Mouse (Mus musculus) urinary bladder, adult 2 months (tissue): ENCODE measurements around the gene Olfr1048. TPM values are rescaled to one million over a fixed set of nuclear protein-coding genes. Genes with fewer than 3 reads are reported as not detected.
"Not testable (repeated sequence)": the region's sequence is repeated elsewhere in the genome, so short reads cannot be mapped to it uniquely, and the experiment has no call there.

ENCODE experiments used
- DNase-seq: peaks from one replicate; pipeline ENCODE4 v3.0.0; 2022; ENCODE audit warnings: low spot score
- polyA plus RNA-seq: library from polyadenylated mRNA; depleted of rRNA; stranded (reverse); fragments of >200 nt; gene quantifications from 2 replicates; pipeline ENCODE4 v1.2.3, GENCODE M21; 2012; rRNA removed

Olfr1048 gene
- not detected in 2 replicates for polyA plus RNA-seq

DNA sequence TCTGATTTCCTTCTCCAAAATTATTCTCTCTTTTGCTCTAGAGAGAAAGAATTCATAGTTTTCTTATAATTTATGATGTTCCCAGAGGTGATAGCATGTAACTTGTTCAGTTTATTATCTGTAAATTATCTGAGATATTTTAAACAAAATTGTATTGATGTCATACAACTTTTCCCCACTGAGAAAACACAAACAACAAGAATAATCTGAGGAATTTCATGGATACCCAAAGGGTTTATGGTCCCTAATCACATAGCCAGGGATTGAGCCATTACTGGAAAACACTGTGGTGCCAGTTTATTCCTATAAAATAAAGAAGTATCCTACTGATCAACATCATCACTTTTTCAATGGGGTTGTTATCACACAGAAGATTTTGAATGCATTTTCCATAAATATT, at the start of gene Olfr1048:
Olfr1048 (minus strand) TSS at position 101 of the 400 bp plus-strand sequence.
- DNase-seq, result no peak

GRCm38 (mm10) chr2:86278988-86279387, 38.9 kb upstream of the Olfr1048 start, which contains the start of gene Olfr1051:
Olfr1051 (minus strand) TSS chr2:86279088.
- DNase-seq, result not testable (repeated sequence)

- DNase-seq, result not testable (repeated sequence)
Observed at GRCm38 (mm10) chr2:86258228-86258627, 18.1 kb upstream of the Olfr1048 start, which contains the start of gene Olfr1049. Olfr1049 (minus strand) TSS chr2:86258328.

- DNase-seq, result no peak
Observed at GRCm38 (mm10) chr2:86231301-86231700, 8.8 kb downstream of the Olfr1048 start, which contains the start of gene Olfr1047. Olfr1047 (minus strand) TSS chr2:86231401.

GRCm38 (mm10) chr2:86219214-86219613, 20.9 kb downstream of the Olfr1048 start, which contains the start of gene Olfr1046:
Olfr1046 (minus strand) TSS chr2:86219314.
- no peak for DNase-seq

GRCm38 (mm10) chr2:86202909-86203308, 37.2 kb downstream of the Olfr1048 start, which contains the start of gene Olfr1045:
Olfr1045 (minus strand) TSS chr2:86203009.
- no peak for DNase-seq

- no peak for DNase-seq
Observed at GRCm38 (mm10) chr2:86195863-86196262, 44.2 kb downstream of the Olfr1048 start.

DNA sequence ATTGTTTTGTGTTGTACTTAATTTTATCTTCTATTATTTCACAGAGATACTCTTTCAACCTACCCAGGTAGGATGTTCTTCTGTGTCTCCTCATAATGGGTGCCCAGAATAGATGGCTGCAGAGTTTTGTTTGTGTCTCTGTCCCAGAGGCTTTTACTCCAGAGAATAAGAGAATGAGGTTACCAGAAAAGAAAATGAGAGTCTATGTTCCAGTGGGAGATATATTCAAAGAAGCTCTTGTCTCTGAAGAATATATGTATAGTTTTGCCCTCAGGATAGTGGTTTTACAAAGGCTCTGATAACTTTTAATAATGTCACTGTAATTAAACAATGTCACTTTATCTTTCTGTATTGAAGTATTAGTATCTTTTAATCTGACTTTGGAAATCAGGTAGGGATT, 54.5 kb downstream of the Olfr1048 start, which contains the start of gene Olfr52:
Olfr52 (minus strand) TSS at position 101 of the 400 bp plus-strand sequence.
- no peak for DNase-seq

Other genes with a start within 250 kb of the Olfr1048 start
- not detected in 2 replicates for gene Olfr1031, start 250.0 kb downstream of the Olfr1048 start, polyA plus RNA-seq
- gene Olfr1032, start 234.7 kb downstream of the Olfr1048 start, polyA plus RNA-seq, result not detected in 2 replicates
- gene Olfr1033, start 219.7 kb downstream of the Olfr1048 start, polyA plus RNA-seq, result 3.9 and 4.5 TPM in 2 replicates
- 0.68 and 0.85 TPM in 2 replicates for gene Olfr1034, start 194.4 kb downstream of the Olfr1048 start, polyA plus RNA-seq
- gene Olfr1036, start 166.3 kb downstream of the Olfr1048 start, polyA plus RNA-seq, result not detected in 2 replicates
- not detected in 2 replicates for gene Olfr1037, start 152.9 kb downstream of the Olfr1048 start, polyA plus RNA-seq
- gene Olfr1039, start 104.4 kb downstream of the Olfr1048 start, polyA plus RNA-seq, result not detected in 2 replicates
- not detected in 2 replicates for gene Olfr1040, start 93.6 kb downstream of the Olfr1048 start, polyA plus RNA-seq
- not detected in 2 replicates for gene Olfr1042, start 78.5 kb downstream of the Olfr1048 start, polyA plus RNA-seq
- not detected in 2 replicates for gene Olfr1043, start 72.8 kb downstream of the Olfr1048 start, polyA plus RNA-seq
- gene Olfr1044, start 62.5 kb downstream of the Olfr1048 start, polyA plus RNA-seq, result not detected in 2 replicates
- gene Olfr52, start 54.6 kb downstream of the Olfr1048 start, polyA plus RNA-seq, result not detected in 2 replicates
- not detected in 2 replicates for gene Olfr1045, start 37.3 kb downstream of the Olfr1048 start, polyA plus RNA-seq
- gene Olfr1046, start 21.0 kb downstream of the Olfr1048 start, polyA plus RNA-seq, result not detected in 2 replicates
- not detected in 2 replicates for gene Olfr1047, start 8.9 kb downstream of the Olfr1048 start, polyA plus RNA-seq
- not detected in 2 replicates for gene Olfr1049, start 18.0 kb upstream of the Olfr1048 start, polyA plus RNA-seq
- gene Olfr1051, start 38.8 kb upstream of the Olfr1048 start, polyA plus RNA-seq, result not detected in 2 replicates
- not detected in 2 replicates for gene Olfr1052, start 52.2 kb upstream of the Olfr1048 start, polyA plus RNA-seq
- gene Olfr1053, start 75.0 kb upstream of the Olfr1048 start, polyA plus RNA-seq, result not detected in 2 replicates
- gene Olfr1054, start 95.1 kb upstream of the Olfr1048 start, polyA plus RNA-seq, result not detected in 2 replicates
- not detected in 2 replicates for gene Olfr1055, start 110.0 kb upstream of the Olfr1048 start, polyA plus RNA-seq
- gene Olfr1056, start 122.2 kb upstream of the Olfr1048 start, polyA plus RNA-seq, result not detected in 2 replicates
- gene Olfr1057, start 138.1 kb upstream of the Olfr1048 start, polyA plus RNA-seq, result not detected in 2 replicates
- gene Olfr1058, start 148.3 kb upstream of the Olfr1048 start, polyA plus RNA-seq, result not detected in 2 replicates
- not detected in 2 replicates for gene Olfr1061, start 173.8 kb upstream of the Olfr1048 start, polyA plus RNA-seq
- not detected in 2 replicates for gene Olfr1062, start 186.5 kb upstream of the Olfr1048 start, polyA plus RNA-seq
- not detected in 2 replicates for gene Olfr1065, start 210.3 kb upstream of the Olfr1048 start, polyA plus RNA-seq
- not detected in 2 replicates for gene Olfr1066, start 216.0 kb upstream of the Olfr1048 start, polyA plus RNA-seq
- not detected in 2 replicates for gene Olfr228, start 247.1 kb upstream of the Olfr1048 start, polyA plus RNA-seq